Mouse (Mus musculus) gastrocnemius, postnatal 25 days (tissue): ENCODE measurements around the gene Dok4. TPM values are rescaled to one million over a fixed set of nuclear protein-coding genes. Genes with fewer than 3 reads are reported as not detected.
"Not testable (repeated sequence)": the region's sequence is repeated elsewhere in the genome, so short reads cannot be mapped to it uniquely, and the experiment has no call there.

Experiments used
- DNase-seq: peaks from one replicate; pipeline ENCODE4 v3.0.0; 2022
- total RNA-seq, 2 experiments: library from RNA; stranded (reverse); gene quantifications; 1 replicate in 1 of 2; 2 replicates in 1 of 2; pipeline ENCODE4 v1.2.3; 2021

The Dok4 gene
- total RNA-seq, 2 experiments from 2014 or later = 4.7 to 5.1 TPM

- peak; percentile 80 for DNase-seq
These were observed 37.5 kb downstream of the Dok4 start for GRCm38 (mm10) chr8:94838600-94838999.

- DNase-seq = peak; percentile 95
These were observed 38.2 kb downstream of the Dok4 start, which contains the start of the genes Coq9 and Ciapin1 for GRCm38 (mm10) chr8:94837662-94838574. Gene Coq9, plus strand, starts transcription at chr8:94838321. Gene Ciapin1, minus strand, starts transcription at chr8:94838358.

- no peak for DNase-seq
These were observed 39.5 kb downstream of the Dok4 start for GRCm38 (mm10) chr8:94836456-94837240.

DNA sequence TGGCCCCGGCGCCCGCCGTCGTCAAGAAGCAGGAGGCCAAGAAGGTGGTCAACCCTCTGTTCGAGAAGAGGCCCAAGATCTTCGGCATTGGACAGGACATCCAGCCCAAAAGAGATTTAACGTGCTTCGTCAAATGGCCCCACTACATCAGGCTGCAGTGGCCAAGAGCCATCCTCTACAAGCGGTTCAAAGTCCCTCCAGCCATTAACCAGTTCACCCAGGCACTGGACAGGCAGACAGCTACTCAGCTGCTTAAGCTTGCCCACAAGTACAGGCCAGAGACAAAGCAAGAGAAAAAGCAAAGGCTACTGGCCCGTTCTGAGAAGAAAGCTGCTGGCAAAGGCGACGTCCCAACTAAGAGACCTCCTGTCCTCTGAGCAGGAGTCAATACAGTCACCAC is 40.4 kb downstream of the Dok4 start:
- not testable (repeated sequence) for DNase-seq

GRCm38 (mm10) chr8:94833901-94834405 is 42.2 kb downstream of the Dok4 start:
- DNase-seq = not testable (repeated sequence)

DNA sequence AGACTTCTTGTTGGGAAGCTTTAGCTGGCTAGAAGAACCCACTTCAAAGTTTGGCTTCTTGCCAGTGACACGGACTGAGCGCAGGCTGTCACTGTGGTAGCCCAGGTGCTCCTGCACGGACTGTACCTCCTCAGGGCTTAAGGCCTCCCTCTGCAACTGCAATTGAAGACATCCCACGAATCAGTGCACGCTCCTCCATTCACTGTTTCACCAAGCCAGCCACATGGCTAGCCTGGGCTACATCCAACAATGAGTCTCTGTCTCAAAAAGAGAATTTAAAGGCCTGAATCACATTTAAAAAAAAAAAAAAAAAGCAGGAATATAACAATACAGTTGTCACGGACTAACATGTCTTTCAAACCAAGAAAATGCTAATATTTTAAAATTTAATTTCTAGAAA is 47.8 kb downstream of the Dok4 start:
- no peak for DNase-seq

- DNase-seq = no peak
These were observed 49.9 kb downstream of the Dok4 start for GRCm38 (mm10) chr8:94826210-94826609.

DNA sequence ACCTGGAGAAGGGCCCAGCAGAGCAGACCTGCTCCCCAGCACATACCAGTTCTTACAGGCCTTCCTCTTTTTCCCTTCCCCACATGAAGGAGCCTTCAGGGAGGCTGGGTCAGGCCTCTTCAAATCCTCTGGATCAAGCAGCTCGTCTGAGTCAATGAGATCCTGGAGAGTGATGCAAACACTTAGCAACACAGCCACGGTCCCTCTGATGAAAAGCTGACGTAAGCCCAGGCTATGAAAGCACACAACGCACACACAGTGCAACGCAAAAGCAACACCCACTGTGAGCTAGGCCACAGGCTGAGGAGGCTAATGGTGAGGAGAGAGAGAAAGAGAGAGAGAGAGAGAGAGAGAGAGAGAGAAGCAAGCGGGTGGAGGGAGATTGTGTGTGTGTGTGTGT is 51.0 kb downstream of the Dok4 start:
- DNase-seq = no peak

- peak; percentile 30 for DNase-seq
These were observed 53.2 kb downstream of the Dok4 start for GRCm38 (mm10) chr8:94822637-94823560.

DNA sequence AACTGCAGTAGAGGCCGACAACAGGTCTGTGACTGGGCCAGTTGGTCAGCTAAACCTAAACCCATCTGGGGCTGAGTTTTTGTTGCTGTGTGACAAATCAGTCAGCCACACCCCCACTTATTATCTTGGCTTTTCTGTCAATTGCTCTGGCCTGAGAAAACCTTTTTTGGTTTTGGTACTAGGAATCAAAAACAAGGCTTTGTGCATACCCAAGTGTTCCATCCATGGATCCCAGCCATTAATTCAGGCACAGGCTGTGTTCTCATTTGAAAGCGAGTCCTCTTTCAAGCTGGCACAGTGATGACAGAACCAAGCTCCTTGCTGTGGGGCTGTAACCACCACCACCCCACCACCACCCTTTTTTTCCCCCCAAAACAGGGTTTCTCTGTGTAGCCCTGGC is 54.7 kb downstream of the Dok4 start:
- no peak for DNase-seq

DNA sequence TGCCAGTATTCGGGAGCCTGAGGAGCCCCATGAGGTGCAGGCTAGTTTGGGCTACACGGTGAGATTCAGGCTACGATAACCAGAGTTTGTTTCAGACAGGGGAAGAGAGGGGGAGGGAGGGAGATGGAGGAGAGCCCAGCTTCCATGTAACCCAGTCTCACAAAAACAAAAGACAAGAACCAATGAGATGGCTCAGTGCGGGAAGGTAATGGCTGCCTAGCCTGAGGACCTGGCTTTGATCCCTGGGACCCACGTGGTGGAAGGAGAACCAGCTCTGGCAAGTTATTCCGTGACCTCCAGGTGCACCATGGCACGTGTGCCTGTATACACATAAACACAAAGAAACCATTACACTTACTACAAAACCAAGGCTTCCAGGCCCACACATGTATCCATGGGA is 55.6 kb downstream of the Dok4 start:
- DNase-seq = no peak

GRCm38 (mm10) chr8:94819671-94820179 is 56.4 kb downstream of the Dok4 start:
- DNase-seq = no peak

DNA sequence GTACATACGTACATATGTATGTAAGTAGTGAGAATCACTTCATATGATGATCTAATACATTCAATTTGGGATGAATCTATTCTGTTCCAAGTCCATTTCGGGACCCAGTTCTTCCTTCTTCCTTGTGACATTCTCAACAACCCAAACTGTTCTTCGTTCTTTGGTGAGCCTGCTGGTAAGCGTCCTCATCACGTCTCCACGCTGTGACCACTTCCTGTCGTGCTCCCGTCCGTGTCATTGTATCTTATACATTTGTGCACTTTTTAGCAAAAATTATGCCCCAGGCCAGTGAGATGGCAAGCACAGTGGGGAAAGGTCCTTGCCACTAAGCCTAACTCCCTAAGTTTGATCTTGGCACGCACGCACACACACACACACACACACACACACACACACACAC is 58.2 kb downstream of the Dok4 start:
- no peak for DNase-seq

DNA sequence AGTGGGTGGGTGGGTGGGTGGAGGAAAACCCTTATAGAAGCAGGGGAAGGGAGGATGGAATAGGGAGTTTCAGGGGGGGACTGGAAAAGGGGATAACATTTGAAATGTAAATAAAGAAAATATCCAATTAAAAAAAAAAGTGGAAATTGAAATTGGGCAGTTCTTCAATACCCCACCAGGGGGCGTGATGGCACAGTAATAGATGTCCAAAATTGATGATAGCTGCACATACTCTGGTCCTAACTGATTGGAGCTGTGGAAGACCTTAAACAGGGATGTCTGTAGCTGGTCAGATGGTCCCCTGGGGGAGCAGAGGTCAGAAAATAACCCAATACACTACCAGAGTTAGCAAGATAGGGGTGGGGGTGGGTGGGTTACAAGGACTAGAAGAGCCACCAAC is 61.6 kb downstream of the Dok4 start:
- no peak for DNase-seq

Other genes with a start within 250 kb of the Dok4 start
- gene Arl2bp, start 209.7 kb downstream of the Dok4 start, total RNA-seq = 10 to 100 TPM; 53.1 to 59.0 TPM
- 1 to 10 TPM; 2.8 to 3.0 TPM for gene Pllp, start 180.1 kb downstream of the Dok4 start, total RNA-seq
- gene Ccl22, start 130.7 kb downstream of the Dok4 start, total RNA-seq = not detected
- 1 to 10 TPM in 1 of 2 experiments, under 1 TPM in 1; 0.82 to 1.4 TPM for gene Cx3cl1, start 104.3 kb downstream of the Dok4 start, total RNA-seq
- not detected for gene Ccl17, start 65.9 kb downstream of the Dok4 start, total RNA-seq
- 100 to 1,000 TPM; 376 to 381 TPM for gene Coq9, start 38.0 kb downstream of the Dok4 start, total RNA-seq
- gene Ciapin1, start 38.0 kb downstream of the Dok4 start, total RNA-seq = 10 to 100 TPM; 38.4 to 45.3 TPM
- 10 to 100 TPM; 42.9 to 44.1 TPM for gene Polr2c, start 18.9 kb downstream of the Dok4 start, total RNA-seq
- 1 to 10 TPM; 3.6 to 4.2 TPM for gene Ccdc102a, start 41.8 kb upstream of the Dok4 start, total RNA-seq
- not detected for gene Adgrg5, start 47.4 kb upstream of the Dok4 start, total RNA-seq
- 10 to 100 TPM; 16.7 to 22.6 TPM for gene Adgrg1, start 98.4 kb upstream of the Dok4 start, total RNA-seq
- gene Adgrg3, start 141.4 kb upstream of the Dok4 start, total RNA-seq = under 1 TPM; 0.41 to 0.86 TPM
- not detected for gene Drc7, start 178.8 kb upstream of the Dok4 start, total RNA-seq
- gene Katnb1, start 204.9 kb upstream of the Dok4 start, total RNA-seq = 1 to 10 TPM; 5.6 to 7.3 TPM